Mouse (Mus musculus): Measurements from ENCODE around the gene Tjp2. TPM values are rescaled to one million over a fixed set of nuclear protein-coding genes. Genes with fewer than 3 reads are reported as not detected.

The Tjp2 gene
- polyA plus RNA-seq, 1 experiment from 2014 or later = 34.9 TPM

GRCm38 (mm10) chr19:24056880-24057279 is 167.9 kb downstream of the Tjp2 start:
- Histone ChIP-seq H3K4me1 (ENCODE audit: control insufficient read depth, insufficient read depth, low read length) (peaks cover 6% of the 10 kb centered on the region), H3K36me3 (ENCODE audit: control insufficient read depth, insufficient read depth, low read length) (no peaks in the 10 kb centered on the region), H3K4me3 (ENCODE audit: low read length) (no peak overlapping the region), H3K27ac (ENCODE audit: low read depth, low read length) (no peak overlapping the region), H3K9ac (ENCODE audit: low read depth, low read length) (no peak overlapping the region), H3K9me3 (ENCODE audit: control insufficient read depth, low read length) (no peaks in the 10 kb centered on the region), H3K27me3 (ENCODE audit: control insufficient read depth, insufficient read depth, low read length) (no peaks in the 10 kb centered on the region), H3K4me2 (replicated peaks; ENCODE audit: low read depth, low read length) (no peak overlapping the region)
- no peak for ATAC-seq (ENCODE audit: low FRiP score, low TSS enrichment)
- WGBS = 97% methylated on average over 1 of the region's 1 CpGs

GRCm38 (mm10) chr19:24054904-24055303 is 169.9 kb downstream of the Tjp2 start:
- ATAC-seq (ENCODE audit: low FRiP score, low TSS enrichment) = no peak

GRCm38 (mm10) chr19:24054265-24054664 is 170.6 kb downstream of the Tjp2 start:
- Histone ChIP-seq H3K4me3 (ENCODE audit: low read length) (no peak overlapping the region), H3K4me1 (ENCODE audit: control insufficient read depth, insufficient read depth, low read length) (peaks cover 6% of the 10 kb centered on the region), H3K27me3 (ENCODE audit: control insufficient read depth, insufficient read depth, low read length) (no peaks in the 10 kb centered on the region), H3K36me3 (ENCODE audit: control insufficient read depth, insufficient read depth, low read length) (no peaks in the 10 kb centered on the region), H3K9me3 (ENCODE audit: control insufficient read depth, low read length) (no peaks in the 10 kb centered on the region), H3K4me2 (replicated peaks; ENCODE audit: low read depth, low read length) (no peak overlapping the region), H3K9ac (ENCODE audit: low read depth, low read length) (no peak overlapping the region), H3K27ac (ENCODE audit: low read depth, low read length) (no peak overlapping the region)
- WGBS = 32% methylated on average over 5 of the region's 5 CpGs
- no peak; the same call in 1 of the 2 replicates for ATAC-seq (ENCODE audit: low FRiP score, low TSS enrichment)

More at GRCm38 (mm10) chr19:24054904-24055303, 169.9 kb downstream of the Tjp2 start:
- 44% methylated on average over 2 of the region's 2 CpGs for WGBS
- H3K9me3 ChIP-seq (ENCODE audit: control insufficient read depth, low read length) = no peaks in the 10 kb centered on the region
- no peaks in the 10 kb centered on the region for H3K36me3 ChIP-seq (ENCODE audit: control insufficient read depth, insufficient read depth, low read length)
- peaks cover 6% of the 10 kb centered on the region for H3K4me1 ChIP-seq (ENCODE audit: control insufficient read depth, insufficient read depth, low read length)
- no peak overlapping the region for H3K27ac ChIP-seq (ENCODE audit: low read depth, low read length)
- no peaks in the 10 kb centered on the region for H3K27me3 ChIP-seq (ENCODE audit: control insufficient read depth, insufficient read depth, low read length)
- no peak overlapping the region for H3K9ac ChIP-seq (ENCODE audit: low read depth, low read length)
- H3K4me3 ChIP-seq (ENCODE audit: low read length) = no peak overlapping the region
- H3K4me2 ChIP-seq (replicated peaks; ENCODE audit: low read depth, low read length) = no peak overlapping the region

- H3K4me1 ChIP-seq (ENCODE audit: control insufficient read depth, insufficient read depth, low read length) = peaks cover 6% of the 10 kb centered on the region
- no peak overlapping the region for H3K4me3 ChIP-seq (ENCODE audit: low read length)
- no peaks in the 10 kb centered on the region for H3K27me3 ChIP-seq (ENCODE audit: control insufficient read depth, insufficient read depth, low read length)
- no peak for ATAC-seq (ENCODE audit: low FRiP score, low TSS enrichment)
- no peaks in the 10 kb centered on the region for H3K36me3 ChIP-seq (ENCODE audit: control insufficient read depth, insufficient read depth, low read length)
- no peak overlapping the region for H3K4me2 ChIP-seq (replicated peaks; ENCODE audit: low read depth, low read length)
- no peak overlapping the region for H3K9ac ChIP-seq (ENCODE audit: low read depth, low read length)
- H3K27ac ChIP-seq (ENCODE audit: low read depth, low read length) = no peak overlapping the region
- 65% methylated on average over 2 of the region's 2 CpGs for WGBS
- no peaks in the 10 kb centered on the region for H3K9me3 ChIP-seq (ENCODE audit: control insufficient read depth, low read length)
Observed at GRCm38 (mm10) chr19:24050514-24050913, 174.3 kb downstream of the Tjp2 start.

- H3K36me3 ChIP-seq (ENCODE audit: control insufficient read depth, insufficient read depth, low read length) = no peaks in the 10 kb centered on the region
- ATAC-seq (ENCODE audit: low FRiP score, low TSS enrichment) = no peak
- H3K4me1 ChIP-seq (ENCODE audit: control insufficient read depth, insufficient read depth, low read length) = peaks cover 3% of the 10 kb centered on the region
- no peak overlapping the region for H3K4me3 ChIP-seq (ENCODE audit: low read length)
- H3K27ac ChIP-seq (ENCODE audit: low read depth, low read length) = no peak overlapping the region
- H3K9me3 ChIP-seq (ENCODE audit: control insufficient read depth, low read length) = no peaks in the 10 kb centered on the region
- H3K27me3 ChIP-seq (ENCODE audit: control insufficient read depth, insufficient read depth, low read length) = no peaks in the 10 kb centered on the region
- no peak overlapping the region for H3K9ac ChIP-seq (ENCODE audit: low read depth, low read length)
- H3K4me2 ChIP-seq (replicated peaks; ENCODE audit: low read depth, low read length) = no peak overlapping the region
- WGBS = 85% methylated on average over 3 of the region's 3 CpGs
Observed at GRCm38 (mm10) chr19:24049329-24049728, 175.5 kb downstream of the Tjp2 start.

GRCm38 (mm10) chr19:24046395-24046993 is 178.3 kb downstream of the Tjp2 start:
- Histone ChIP-seq H3K36me3 (ENCODE audit: control insufficient read depth, insufficient read depth, low read length) (no peaks in the 10 kb centered on the region), H3K4me3 (ENCODE audit: low read length) (no peak overlapping the region), H3K9ac (ENCODE audit: low read depth, low read length) (no peak overlapping the region), H3K27me3 (ENCODE audit: control insufficient read depth, insufficient read depth, low read length) (no peaks in the 10 kb centered on the region), H3K9me3 (ENCODE audit: control insufficient read depth, low read length) (no peaks in the 10 kb centered on the region), H3K27ac (ENCODE audit: low read depth, low read length) (no peak overlapping the region), H3K4me1 (ENCODE audit: control insufficient read depth, insufficient read depth, low read length) (no peaks in the 10 kb centered on the region), H3K4me2 (replicated peaks; ENCODE audit: low read depth, low read length) (no peak overlapping the region)
- no peak for ATAC-seq (ENCODE audit: low FRiP score, low TSS enrichment)
- WGBS = 90% methylated on average over 10 of the region's 10 CpGs

Other genes starting within 250 kb of the Tjp2 start
- 2.8 and 4.1 TPM in 2 replicates for gene Fam189a2, start 194.0 kb downstream of the Tjp2 start, polyA plus RNA-seq (2014; fragmentation: Nextera tagmentation; extraction: Ambion mirVana)
- 57.8 and 62.0 TPM in 2 replicates for gene Fxn, start 55.6 kb upstream of the Tjp2 start, polyA plus RNA-seq (2014; fragmentation: Nextera tagmentation; extraction: Ambion mirVana)